Mouse (Mus musculus): ENCODE data around the gene Kalrn.
A peak's percentile ranks its signal among the peaks of the same experiment; 100 is the strongest.
"Not testable (repeated sequence)": the region's sequence is repeated elsewhere in the genome, so short reads cannot be mapped to it uniquely, and the experiment has no call there.

The Kalrn gene

DNA sequence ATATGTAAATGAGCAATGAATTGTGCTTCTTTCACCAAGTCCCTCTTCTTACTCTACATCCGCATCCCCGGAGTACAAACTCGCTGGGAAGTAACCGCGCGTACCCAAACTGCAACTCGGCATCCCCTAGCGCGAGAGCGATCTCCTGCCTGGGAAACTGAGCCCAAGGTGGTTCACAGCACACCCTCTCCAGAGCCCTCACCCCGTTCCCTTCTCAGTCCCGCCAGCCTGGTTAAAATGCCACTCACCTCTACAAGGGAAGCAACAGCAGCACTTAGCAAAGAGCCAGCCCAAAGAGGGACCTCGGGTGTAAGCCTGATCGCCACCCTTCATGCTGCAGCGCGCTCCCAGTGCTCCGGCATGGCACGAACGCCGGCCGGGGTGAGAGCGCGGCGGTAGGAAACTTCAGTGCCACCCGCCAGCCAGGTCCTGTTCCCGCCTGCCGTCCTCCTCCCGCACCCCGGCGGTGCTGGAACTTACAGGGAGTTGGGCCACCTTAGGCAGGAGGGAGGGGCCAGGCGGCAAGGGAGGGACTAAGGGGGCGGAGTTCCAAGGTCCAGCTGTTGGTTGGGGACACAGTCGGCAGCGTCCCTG is 477.7 kb downstream of the Kalrn start:
- DNase-seq = peak; percentile 35 to 49

DNA sequence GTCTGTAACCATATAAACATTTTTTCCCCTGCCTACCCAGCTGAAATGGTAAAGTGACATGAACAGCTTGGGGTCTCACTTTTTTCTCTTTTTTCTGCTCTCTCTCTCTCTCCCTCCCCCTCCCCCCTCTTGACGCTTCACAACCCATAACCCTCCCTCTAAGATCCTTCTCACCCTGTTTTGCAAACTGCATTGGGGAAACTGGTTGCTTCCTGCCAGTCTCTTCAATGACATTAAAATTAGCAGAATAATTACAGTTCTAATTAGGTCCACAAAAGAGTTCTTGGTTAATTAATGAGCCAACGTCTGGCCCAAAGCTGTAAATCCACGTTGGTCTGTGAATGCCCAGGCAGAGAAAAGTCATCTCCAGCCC is 478.3 kb downstream of the Kalrn start:
- DNase-seq = no peak

DNA sequence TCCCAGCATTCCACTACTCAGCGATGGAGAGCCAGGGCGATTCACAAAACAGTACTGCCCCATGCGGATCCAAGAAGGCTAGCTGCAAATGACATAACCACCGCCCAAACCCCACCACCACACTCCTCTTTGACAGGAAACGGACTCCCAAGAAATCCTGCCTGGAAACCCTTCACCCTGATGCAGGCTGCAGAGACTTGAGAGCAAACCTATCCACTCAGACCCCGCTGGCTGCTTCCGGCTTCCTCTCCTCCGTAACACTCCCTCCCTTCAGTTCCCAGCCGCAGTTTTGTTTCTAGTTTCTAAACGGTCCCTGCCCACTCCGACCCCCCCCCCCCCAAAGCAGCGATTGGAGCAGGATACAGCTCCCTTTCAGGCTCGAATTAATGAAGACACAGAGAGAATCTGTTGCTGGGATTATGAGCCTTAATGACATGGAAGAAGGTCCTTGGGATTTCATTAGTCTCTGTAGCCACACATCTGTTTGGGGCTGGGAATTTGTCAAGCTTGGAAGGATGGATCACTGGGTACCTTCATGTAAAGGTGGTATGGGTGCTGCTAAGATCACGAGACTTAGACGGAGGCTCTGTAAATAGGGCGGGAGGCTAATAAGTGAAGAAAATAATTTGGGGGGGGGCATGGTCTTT is 478.8 kb downstream of the Kalrn start:
- DNase-seq = peak; percentile 46 to 58

DNA sequence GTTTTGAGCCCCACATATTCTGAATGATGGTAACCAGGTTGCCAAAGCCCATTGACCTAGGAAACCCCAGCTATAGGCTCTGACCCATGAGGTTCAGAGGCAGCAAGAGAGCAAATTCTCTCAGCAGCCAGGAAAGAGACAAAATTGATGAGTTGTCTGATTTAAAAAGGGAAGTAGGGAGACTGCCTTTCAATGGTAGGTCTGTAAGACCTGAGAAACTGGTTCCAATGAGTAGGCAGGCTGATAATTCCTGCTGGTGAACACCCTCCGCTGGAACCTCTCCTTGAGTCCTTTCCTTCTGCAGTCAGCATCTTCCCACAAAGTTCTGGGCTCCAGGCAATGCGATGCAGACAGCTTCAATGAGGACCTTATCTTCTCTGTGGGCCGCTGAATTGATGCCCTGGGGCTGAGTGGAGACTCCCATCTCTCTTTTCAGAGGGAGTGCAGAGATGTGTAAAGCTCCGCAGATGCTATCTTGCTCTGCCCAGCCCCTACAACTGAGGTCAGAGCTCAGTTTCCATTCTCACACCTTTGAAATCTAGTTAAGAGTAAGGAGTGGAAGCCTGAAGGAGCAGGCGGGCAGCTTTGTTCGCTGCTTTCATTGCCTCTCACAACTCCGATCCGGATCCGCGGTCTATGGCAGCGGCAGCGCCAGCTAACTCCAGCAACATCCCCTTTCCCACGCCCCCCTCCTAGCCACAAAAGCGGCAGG is 479.4 kb downstream of the Kalrn start:
- no peak for DNase-seq

GRCm38 (mm10) chr16:34089528-34090095 is 483.7 kb downstream of the Kalrn start:
- DNase-seq = no peak

DNA sequence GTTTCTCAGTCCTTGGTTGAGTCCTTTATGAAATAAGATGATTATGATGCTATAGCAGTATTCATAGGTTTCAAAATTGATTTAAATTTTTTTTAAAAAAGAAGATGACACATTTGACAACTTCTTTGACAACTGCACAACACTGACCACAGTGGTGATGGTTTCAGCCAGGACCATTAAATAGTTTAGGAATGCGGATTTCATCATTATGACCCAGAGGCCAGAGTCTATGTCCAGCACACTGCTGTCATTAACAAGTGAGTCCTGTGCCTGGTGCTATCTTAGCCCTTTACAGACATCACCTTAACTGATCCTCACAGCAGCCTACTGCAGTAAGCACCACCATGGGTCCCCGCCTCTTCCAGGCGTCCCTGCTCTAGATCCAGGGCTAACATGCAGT is 484.3 kb downstream of the Kalrn start:
- DNase-seq = no peak

DNA sequence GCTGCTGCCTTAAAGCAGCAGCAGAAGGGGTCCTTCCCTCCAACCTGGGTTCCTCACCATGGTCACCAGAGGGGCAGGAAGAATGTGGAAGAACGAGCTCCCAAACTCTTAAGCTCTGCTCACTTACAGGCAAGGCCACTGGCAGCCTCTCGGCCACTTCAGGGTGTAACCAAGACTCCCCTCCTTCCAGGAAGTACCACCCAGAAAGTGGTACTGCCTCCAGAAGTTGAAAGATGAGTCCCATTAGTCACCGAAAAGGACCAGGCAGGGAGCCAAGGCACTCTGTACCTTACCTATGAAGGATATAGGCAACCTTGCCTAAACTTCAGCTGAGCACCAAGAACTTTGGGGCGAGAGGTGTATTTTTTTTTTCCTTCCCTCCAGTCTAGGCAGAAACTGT is 485.0 kb downstream of the Kalrn start:
- DNase-seq = no peak

DNA sequence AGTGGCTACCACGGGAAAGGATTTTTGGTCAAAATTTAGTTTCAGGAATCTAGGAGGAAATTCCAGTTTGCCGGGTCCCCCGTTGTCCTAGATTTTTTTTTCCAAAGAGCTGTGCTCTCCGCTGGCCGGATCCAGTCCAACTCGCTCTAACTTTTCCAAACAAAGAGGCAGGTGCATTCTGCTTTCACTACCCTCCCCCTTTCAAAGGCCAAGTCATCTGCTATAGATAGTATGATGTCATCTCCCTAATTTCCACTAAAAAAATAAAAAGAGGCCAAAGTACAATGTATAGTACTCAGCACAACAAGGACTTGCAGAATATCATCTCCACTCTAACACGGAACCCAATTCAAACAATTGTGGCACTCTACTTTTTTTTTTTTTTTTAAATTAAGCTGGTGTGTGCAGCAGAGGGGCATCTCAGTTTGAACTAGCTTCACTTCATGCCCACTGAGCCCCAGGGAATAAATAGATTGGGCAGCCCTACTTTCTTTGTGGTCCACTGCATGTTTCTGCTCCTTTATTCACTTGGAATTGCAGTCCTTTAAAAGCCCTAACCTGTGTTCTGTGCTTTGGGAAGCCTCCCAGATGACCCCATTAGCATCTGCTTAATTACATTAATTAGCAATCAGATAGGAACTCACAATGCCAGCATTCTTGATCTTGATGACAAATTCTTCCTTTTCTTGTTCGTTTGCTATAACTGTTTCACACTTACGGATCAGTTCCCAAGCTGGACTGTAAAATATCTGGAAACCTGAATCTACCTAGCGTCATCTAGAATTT is 489.0 kb downstream of the Kalrn start:
- DNase-seq = no peak

DNA sequence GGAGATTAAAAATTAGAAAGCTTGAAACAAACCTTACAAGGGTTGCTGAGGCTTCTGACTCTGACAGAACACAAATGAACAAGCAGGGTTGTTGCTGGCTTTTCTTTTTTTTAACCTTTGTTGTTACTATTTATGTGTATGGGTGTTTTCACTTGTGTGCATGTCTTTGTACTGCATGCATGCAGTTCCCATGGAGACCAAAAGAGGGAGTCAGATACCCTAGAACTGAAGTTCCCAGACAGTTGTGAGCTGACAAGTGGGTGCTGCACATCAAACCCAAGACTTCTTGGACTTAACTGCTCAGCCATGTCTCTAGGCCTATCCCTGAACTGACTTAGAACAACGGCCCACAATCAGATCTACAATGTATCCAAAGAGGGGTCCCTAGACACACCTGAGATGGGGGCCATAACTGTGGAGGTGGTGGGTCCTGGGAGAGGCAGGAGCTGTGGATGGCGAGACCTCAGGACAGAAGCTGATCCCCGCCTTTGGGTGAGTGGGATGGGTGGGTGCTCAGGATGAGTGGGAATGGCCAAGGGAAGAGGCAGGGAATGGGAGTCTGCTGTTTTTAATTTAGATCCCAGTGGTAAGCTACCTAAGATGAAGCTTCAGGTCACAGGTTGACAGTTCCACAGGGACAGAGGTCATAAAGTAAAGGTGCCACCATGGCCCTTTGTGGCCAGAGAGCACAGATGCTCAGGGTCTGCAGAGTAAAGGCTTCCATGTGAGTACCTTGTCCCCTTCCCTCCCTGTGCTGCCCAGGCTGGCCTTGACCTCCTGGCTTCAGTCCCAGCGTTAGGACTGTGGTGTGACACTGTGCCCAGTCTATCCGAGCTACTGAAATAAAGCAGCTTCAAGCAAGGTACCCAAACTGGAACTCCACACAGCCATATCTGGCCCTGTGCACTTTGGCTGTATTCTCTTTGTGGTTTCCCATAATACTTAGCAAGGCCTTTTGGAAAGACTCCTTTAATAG is 490.6 kb downstream of the Kalrn start:
- peak in 1 of 2 experiments; percentile 27 for DNase-seq

DNA sequence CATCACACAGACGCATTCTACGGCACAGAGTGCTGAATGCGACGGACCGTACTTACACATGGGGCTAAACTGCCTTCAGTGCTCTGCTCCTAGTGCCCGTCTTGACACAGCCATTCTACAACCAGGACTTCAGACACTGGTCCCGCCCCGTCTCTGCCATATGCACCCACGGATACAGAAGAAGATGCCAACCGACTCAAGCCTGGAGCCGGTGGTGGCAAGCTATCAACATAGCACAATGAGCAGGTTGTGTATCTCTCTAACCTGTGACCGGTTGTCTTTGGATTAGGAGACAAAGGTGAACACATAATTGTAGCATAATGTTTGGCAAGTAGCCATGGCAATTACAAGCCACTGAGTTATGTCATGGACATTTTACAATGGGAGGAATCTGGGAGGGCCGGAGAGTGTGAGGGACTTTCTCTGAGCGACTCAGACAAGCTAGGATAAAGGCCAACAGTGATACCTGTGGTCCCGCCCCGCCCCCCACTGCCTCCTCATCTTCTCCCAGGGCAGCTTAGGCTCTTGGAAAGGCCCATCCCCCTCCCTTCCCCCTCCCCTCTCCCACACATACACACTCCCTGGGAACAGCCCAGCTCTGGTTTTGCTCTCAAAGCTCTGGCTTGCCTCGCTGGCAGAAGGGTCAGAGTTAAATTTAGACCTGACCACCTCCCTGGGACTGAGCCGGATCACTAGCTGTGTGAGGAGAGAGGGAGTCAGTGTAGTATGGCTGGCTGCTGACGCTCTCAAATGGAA is 491.5 kb downstream of the Kalrn start:
- DNase-seq = peak; percentile 42 to 53

- DNase-seq = not testable (repeated sequence)
These were observed 492.0 kb downstream of the Kalrn start for GRCm38 (mm10) chr16:34081314-34081682.

DNA sequence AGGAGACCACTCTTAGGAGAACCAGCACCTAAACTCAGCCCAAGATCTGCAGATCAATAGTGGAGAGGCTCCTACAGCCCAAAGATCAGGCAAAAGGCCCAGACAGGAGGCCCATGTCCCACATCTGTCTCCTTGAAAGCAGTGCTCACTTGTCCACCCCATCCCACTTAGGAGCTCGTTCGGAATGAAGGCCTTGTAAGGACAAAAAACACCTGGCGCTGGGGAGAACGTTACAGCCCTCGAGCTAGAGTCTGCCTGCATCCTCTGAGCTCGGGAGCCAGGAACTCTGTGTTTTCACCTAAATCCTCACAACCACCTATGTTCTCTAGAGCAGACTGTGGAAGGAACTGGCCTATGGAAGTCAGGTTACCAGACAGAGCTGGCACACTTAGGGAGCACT is 492.5 kb downstream of the Kalrn start:
- peak in 1 of 2 experiments; percentile 20 for DNase-seq

GRCm38 (mm10) chr16:34079511-34079910 is 493.8 kb downstream of the Kalrn start:
- no peak for DNase-seq

DNA sequence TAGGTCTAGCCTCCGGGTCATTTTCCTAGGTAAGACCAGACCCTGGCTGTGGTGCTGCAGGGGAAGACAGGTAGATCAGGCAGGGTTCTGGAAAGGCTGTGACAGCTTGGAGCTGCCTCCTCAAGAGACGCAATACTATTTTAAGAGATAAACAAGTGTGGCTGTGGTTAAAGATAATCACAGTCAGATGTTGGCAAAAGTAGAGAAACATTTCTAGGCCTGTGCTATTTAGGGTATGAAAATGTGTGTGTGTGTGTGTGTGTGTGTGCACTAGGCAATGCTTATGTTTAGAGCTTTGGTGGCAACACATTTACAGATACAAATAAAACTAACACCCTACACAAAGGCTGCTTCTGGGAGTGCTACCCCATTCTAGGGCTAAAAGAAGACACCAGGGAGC is 494.6 kb downstream of the Kalrn start:
- no peak for DNase-seq

GRCm38 (mm10) chr16:34076101-34076500 is 497.2 kb downstream of the Kalrn start:
- DNase-seq = no peak

DNA sequence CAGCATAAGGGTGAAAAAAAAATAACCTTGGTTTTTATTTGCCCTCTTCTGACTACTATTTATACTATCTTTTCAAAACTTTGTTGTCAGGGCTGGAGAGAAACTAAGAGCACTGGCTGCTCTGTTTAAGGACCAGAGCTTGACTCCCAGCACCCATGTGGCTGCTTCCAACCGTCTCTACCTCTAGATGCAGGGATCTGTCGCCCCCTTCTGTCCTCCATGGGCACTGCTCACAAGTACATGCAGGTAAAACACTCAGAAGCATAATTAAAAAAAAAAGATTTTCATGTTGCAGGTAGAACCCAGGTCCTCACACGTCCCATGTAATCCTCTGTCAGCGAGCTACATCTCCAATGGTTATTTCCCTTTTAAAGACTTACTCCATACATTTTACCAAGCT is 499.4 kb downstream of the Kalrn start:
- no peak for DNase-seq

DNA sequence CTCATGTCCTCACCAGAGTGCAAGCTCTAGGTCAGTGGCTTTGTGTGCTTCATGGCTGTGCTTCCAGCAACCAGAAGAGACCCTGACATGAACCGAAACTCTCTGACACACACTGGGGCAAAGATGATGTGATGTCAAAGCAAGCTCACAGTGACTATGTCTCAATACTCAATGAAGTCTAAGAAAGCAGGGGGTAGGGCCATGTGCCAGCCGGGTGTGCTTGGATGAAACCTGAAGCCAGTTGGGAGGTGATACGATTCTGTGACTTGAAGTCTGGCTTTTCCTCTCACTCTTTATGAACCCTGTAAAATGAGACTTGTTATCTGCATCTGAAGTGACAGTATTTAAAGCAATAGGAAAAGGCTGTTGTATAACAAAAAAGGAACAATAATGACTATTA is 501.2 kb downstream of the Kalrn start:
- DNase-seq = peak in 1 of 2 experiments; percentile 24

- DNase-seq = no peak
These were observed 502.0 kb downstream of the Kalrn start for GRCm38 (mm10) chr16:34071223-34071825.

- no peak for DNase-seq
These were observed 503.9 kb downstream of the Kalrn start for GRCm38 (mm10) chr16:34069481-34069880.

- no peak for DNase-seq
These were observed 506.4 kb downstream of the Kalrn start for GRCm38 (mm10) chr16:34066922-34067321.

GRCm38 (mm10) chr16:34066376-34066775 is 507.0 kb downstream of the Kalrn start:
- DNase-seq = no peak
